Mouse (Mus musculus): ENCODE measurements around the gene Tlr9. TPM values are rescaled to one million over a fixed set of nuclear protein-coding genes. Genes with fewer than 3 reads are reported as not detected.

The Tlr9 gene
- total and polyA plus RNA-seq, 2 experiments from 2014 or later, result 0.04 TPM; not detected in 1

DNA sequence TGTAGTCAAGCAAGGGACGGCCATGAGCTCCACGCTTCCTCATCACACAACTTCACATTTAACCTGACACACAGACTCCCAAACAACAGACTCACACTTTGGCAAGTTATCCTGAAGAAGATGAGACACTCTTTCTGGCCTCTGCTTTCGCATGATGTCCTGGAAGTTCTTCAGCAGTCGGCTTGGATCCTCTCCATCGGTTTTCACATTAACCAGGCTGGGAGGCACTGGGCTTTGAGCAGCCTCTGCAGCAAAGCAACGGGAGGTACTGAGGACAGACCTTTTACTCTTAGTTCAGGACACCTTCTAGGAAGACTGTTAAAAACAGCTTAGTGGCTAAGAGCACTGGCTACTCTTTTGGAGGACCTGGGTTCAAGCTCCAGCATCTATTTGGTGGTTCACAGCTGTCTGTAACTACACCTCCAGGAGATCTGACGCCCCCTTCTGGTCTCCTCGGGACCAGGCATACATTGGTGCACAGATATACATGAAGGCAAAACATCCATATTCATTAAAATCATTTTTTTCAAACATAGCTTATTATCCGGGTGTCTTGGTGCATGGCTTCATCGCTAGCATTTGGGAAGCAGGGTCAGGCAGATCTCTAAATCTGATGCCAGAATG is 19.3 kb downstream of the Tlr9 start:
- no peak overlapping the region for H3K9ac ChIP-seq (replicated peaks; ENCODE audit: low read depth, low read length)
- TF ChIP-seq CTCF (IDR thresholded peaks at IDR 0.05; ENCODE audit: low read depth) (no peak), EP300 (IDR thresholded peaks at IDR 0.05; ENCODE audit: low read depth) (no peak)
- no peak overlapping the region for H3K4me2 ChIP-seq (ENCODE audit: low read depth, low read length)
- H3K4me1 ChIP-seq (ENCODE audit: control insufficient read depth, insufficient read depth), result peaks cover 7% of the 10 kb centered on the region
- H3K9me3 ChIP-seq (replicated peaks; ENCODE audit: control insufficient read depth, low read length), result no peaks in the 10 kb centered on the region
- H3K36me3 ChIP-seq (replicated peaks; ENCODE audit: control insufficient read depth, insufficient read depth, low read length), result peaks cover 78% of the 10 kb centered on the region
- WGBS, result 84% methylated on average over 10 of the region's 10 CpGs
- no peaks in the 10 kb centered on the region for H3K27me3 ChIP-seq (ENCODE audit: control insufficient read depth, insufficient read depth, low read length)
- DNase-seq (ENCODE audit: low spot score) (no peak), ATAC-seq (ENCODE audit: insufficient read depth, low read depth) (no peak)
- H3K27ac ChIP-seq (ENCODE audit: low read depth), result no peak overlapping the region
- no peak overlapping the region for H3K4me3 ChIP-seq (ENCODE audit: low read depth, low read length)

GRCm38 (mm10) chr9:106242813-106243488 is 20.6 kb downstream of the Tlr9 start:
- Histone ChIP-seq H3K4me3 (ENCODE audit: low read depth, low read length) (no peak overlapping the region), H3K36me3 (replicated peaks; ENCODE audit: control insufficient read depth, insufficient read depth, low read length) (peaks cover 65% of the 10 kb centered on the region), H3K9ac (replicated peaks; ENCODE audit: low read depth, low read length) (no peak overlapping the region), H3K4me2 (ENCODE audit: low read depth, low read length) (no peak overlapping the region), H3K9me3 (replicated peaks; ENCODE audit: control insufficient read depth, low read length) (no peaks in the 10 kb centered on the region), H3K27ac (ENCODE audit: low read depth) (peak overlapping the region; percentile 23), H3K27me3 (ENCODE audit: control insufficient read depth, insufficient read depth, low read length) (no peaks in the 10 kb centered on the region), H3K4me1 (ENCODE audit: control insufficient read depth, insufficient read depth) (peaks cover 12% of the 10 kb centered on the region)
- ATAC-seq (ENCODE audit: insufficient read depth, low read depth) (peak; percentile 14; the same call in 1 of the 2 replicates), DNase-seq (ENCODE audit: low spot score) (peak; percentile 57)
- 54% methylated on average over 19 of the region's 19 CpGs for WGBS
- TF ChIP-seq CTCF (IDR thresholded peaks at IDR 0.05; ENCODE audit: low read depth), result no peak
- no peak for TF ChIP-seq EP300 (IDR thresholded peaks at IDR 0.05; ENCODE audit: low read depth)

DNA sequence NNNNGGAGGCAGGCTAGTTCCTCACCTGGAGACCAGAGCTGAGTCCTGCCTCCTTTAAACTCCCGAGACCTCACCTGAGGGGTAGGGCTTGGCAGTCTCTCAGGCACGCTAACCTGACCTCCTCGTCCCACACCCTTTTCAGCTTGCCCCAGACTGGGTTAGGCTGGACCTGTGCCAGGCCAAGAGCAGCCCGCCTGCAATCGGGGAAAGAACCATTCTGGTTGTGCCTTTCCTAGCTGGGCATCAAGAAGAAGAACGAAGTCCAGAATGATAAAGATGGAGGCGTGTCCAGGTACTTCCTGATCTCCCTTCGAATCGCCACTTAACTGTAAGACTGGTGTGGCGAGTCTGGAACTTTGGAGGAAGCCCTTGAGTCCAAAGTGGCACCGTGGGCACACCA is 27.2 kb downstream of the Tlr9 start:
- H3K4me1 ChIP-seq (ENCODE audit: control insufficient read depth, insufficient read depth), result peaks cover 16% of the 10 kb centered on the region
- no peaks in the 10 kb centered on the region for H3K9me3 ChIP-seq (replicated peaks; ENCODE audit: control insufficient read depth, low read length)
- no peak for TF ChIP-seq EP300 (IDR thresholded peaks at IDR 0.05; ENCODE audit: low read depth)
- no peak for TF ChIP-seq CTCF (IDR thresholded peaks at IDR 0.05; ENCODE audit: low read depth)
- ATAC-seq (ENCODE audit: insufficient read depth, low read depth) (no peak), DNase-seq (ENCODE audit: low spot score) (no peak)
- peak overlapping the region; percentile 57 for H3K27ac ChIP-seq (ENCODE audit: low read depth)
- no peak overlapping the region for H3K9ac ChIP-seq (replicated peaks; ENCODE audit: low read depth, low read length)
- H3K4me3 ChIP-seq (ENCODE audit: low read depth, low read length), result no peak overlapping the region
- no peaks in the 10 kb centered on the region for H3K27me3 ChIP-seq (ENCODE audit: control insufficient read depth, insufficient read depth, low read length)
- H3K4me2 ChIP-seq (ENCODE audit: low read depth, low read length), result no peak overlapping the region
- WGBS, result 78% methylated on average over 11 of the region's 11 CpGs
- peaks cover 7% of the 10 kb centered on the region; the same call in 1 of the 2 replicates for H3K36me3 ChIP-seq (replicated peaks; ENCODE audit: control insufficient read depth, insufficient read depth, low read length)

DNA sequence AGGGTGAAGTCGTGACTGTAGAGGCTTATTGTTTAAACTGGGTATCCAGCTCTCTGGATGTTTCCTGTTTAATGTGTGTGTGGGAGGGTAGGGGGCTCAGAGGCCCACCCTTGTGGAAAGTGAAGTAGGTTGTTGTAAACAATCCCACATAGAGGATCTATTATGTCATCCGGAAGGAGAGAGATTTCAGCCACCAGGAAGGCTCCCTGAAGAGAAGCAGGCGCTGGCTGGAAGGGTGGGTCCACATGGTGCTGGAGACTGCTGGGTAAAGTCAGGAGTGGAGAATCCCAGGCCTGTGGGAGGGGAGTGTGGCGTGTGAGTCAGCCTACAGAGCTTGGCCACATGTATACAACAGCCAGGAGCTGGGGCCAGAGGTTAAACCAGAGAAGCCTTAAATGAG is 27.8 kb downstream of the Tlr9 start:
- Histone ChIP-seq H3K36me3 (replicated peaks; ENCODE audit: control insufficient read depth, insufficient read depth, low read length) (peaks cover 2% of the 10 kb centered on the region; the same call in 1 of the 2 replicates), H3K27ac (ENCODE audit: low read depth) (peak overlapping the region; percentile 57), H3K4me2 (ENCODE audit: low read depth, low read length) (no peak overlapping the region), H3K9me3 (replicated peaks; ENCODE audit: control insufficient read depth, low read length) (no peaks in the 10 kb centered on the region), H3K9ac (replicated peaks; ENCODE audit: low read depth, low read length) (no peak overlapping the region), H3K4me3 (ENCODE audit: low read depth, low read length) (no peak overlapping the region), H3K4me1 (ENCODE audit: control insufficient read depth, insufficient read depth) (peaks cover 16% of the 10 kb centered on the region), H3K27me3 (ENCODE audit: control insufficient read depth, insufficient read depth, low read length) (no peaks in the 10 kb centered on the region)
- ATAC-seq (ENCODE audit: insufficient read depth, low read depth) (peak; percentile 29), DNase-seq (ENCODE audit: low spot score) (peak; percentile 67)
- no peak for TF ChIP-seq CTCF (IDR thresholded peaks at IDR 0.05; ENCODE audit: low read depth)
- no peak for TF ChIP-seq EP300 (IDR thresholded peaks at IDR 0.05; ENCODE audit: low read depth)
- 48% methylated on average over 4 of the region's 4 CpGs for WGBS

GRCm38 (mm10) chr9:106251066-106251465 is 28.7 kb downstream of the Tlr9 start:
- Histone ChIP-seq H3K9me3 (replicated peaks; ENCODE audit: control insufficient read depth, low read length) (no peaks in the 10 kb centered on the region), H3K27ac (ENCODE audit: low read depth) (no peak overlapping the region; the same call in 1 of the 2 replicates), H3K9ac (replicated peaks; ENCODE audit: low read depth, low read length) (no peak overlapping the region), H3K4me1 (ENCODE audit: control insufficient read depth, insufficient read depth) (peaks cover 15% of the 10 kb centered on the region), H3K4me2 (ENCODE audit: low read depth, low read length) (no peak overlapping the region), H3K27me3 (ENCODE audit: control insufficient read depth, insufficient read depth, low read length) (no peaks in the 10 kb centered on the region), H3K36me3 (replicated peaks; ENCODE audit: control insufficient read depth, insufficient read depth, low read length) (no peaks in the 10 kb centered on the region), H3K4me3 (ENCODE audit: low read depth, low read length) (no peak overlapping the region)
- WGBS, result 62% methylated on average over 8 of the region's 8 CpGs
- no peak for TF ChIP-seq CTCF (IDR thresholded peaks at IDR 0.05; ENCODE audit: low read depth)
- TF ChIP-seq EP300 (IDR thresholded peaks at IDR 0.05; ENCODE audit: low read depth), result no peak
- no peak for ATAC-seq (ENCODE audit: insufficient read depth, low read depth)
- no peak for DNase-seq (ENCODE audit: low spot score)

All from heart, postnatal 0 days (tissue).